Mouse (Mus musculus) midbrain, embryonic 16.5 days (tissue): Measurements from ENCODE around the gene Hk1. TPM values are rescaled to one million over a fixed set of nuclear protein-coding genes. Genes with fewer than 3 reads are reported as not detected.

Experiments
- ATAC-seq: fragments of 200-750 bp; cut with Nextera tagmentation; 2 replicates; pipeline ENCODE4 v1.8.0; 2017; ENCODE audit warnings: moderate TSS enrichment
- H3K27ac ChIP-seq: fragments of 300-500 bp; sonication (generic); 2 replicates; pipeline ENCODE4 v1.5.1; 2014; ENCODE audit warnings: mild to moderate bottlenecking, low read length, mixed read lengths
- H3K27me3 ChIP-seq: fragments of 300-500 bp; sonication (generic); 2 replicates; pipeline ENCODE4 v1.6.1; 2014; ENCODE audit warnings: low read depth, low read length, mixed read lengths; ENCODE audit not compliant: control insufficient read depth, insufficient read depth
- H3K36me3 ChIP-seq: fragments of 300-500 bp; sonication (generic); 2 replicates; pipeline ENCODE4 v1.6.1; 2014; ENCODE audit warnings: mild to moderate bottlenecking, low read length, moderate library complexity, mixed read lengths; ENCODE audit not compliant: control insufficient read depth, insufficient read depth
- H3K4me1 ChIP-seq: fragments of 300-500 bp; sonication (generic); 2 replicates; pipeline ENCODE4 v1.6.1; 2014; ENCODE audit warnings: mild to moderate bottlenecking, low read length, mixed read lengths; ENCODE audit not compliant: control insufficient read depth, insufficient read depth
- H3K4me2 ChIP-seq: fragments of 300-500 bp; sonication (generic); 2 replicates; pipeline ENCODE4 v1.6.1; 2014; ENCODE audit warnings: mild to moderate bottlenecking, low read length, mixed read lengths
- H3K4me3 ChIP-seq: fragments of 300-500 bp; sonication (generic); 2 replicates; pipeline ENCODE4 v1.5.1; 2014; ENCODE audit warnings: low read depth, mild to moderate bottlenecking, low read length, moderate library complexity, mixed read lengths
- H3K9ac ChIP-seq: fragments of 300-500 bp; sonication (generic); 2 replicates; pipeline ENCODE4 v1.6.1; 2014; ENCODE audit warnings: low read depth, low read length, mixed read lengths
- H3K9me3 ChIP-seq: fragments of 300-500 bp; sonication (generic); replicated peaks from 2 replicates; pipeline ENCODE4 v1.6.1; 2014; ENCODE audit warnings: mild to moderate bottlenecking, low read length, mixed read lengths; ENCODE audit not compliant: control insufficient read depth, poor library complexity, severe bottlenecking
- WGBS: fragments of 180-500 bp; shearing (Covaris S2); extraction: QIAGEN DNeasy Blood & Tissue Kit; methylation state at CpG from one replicate; pipeline ENCODE4 v1.1.7; 2014; 5-methylcytosine and 5-hydroxymethylcytosine counted together
- polyA plus RNA-seq: library from polyadenylated mRNA; unstranded; fragments of >200 nt; fragmentation: Nextera tagmentation; extraction: Ambion mirVana; gene quantifications from 2 replicates; pipeline ENCODE4 v1.2.1, GENCODE M21; 2015

Hk1 gene
- polyA plus RNA-seq, 1 experiment from 2014 or later, result 155 TPM

GRCm38 (mm10) chr10:62336601-62337578 lies 42.8 kb downstream of the Hk1 start:
- ATAC-seq, result no peak
- Histone ChIP-seq H3K4me3 (no peak overlapping the region), H3K4me1 (peaks cover 47% of the 10 kb centered on the region), H3K27ac (no peak overlapping the region), H3K36me3 (no peaks in the 10 kb centered on the region), H3K27me3 (no peaks in the 10 kb centered on the region), H3K9ac (peak overlapping the region; percentile 11; the same call in 1 of the 2 replicates), H3K4me2 (0 out of 2 replicates have a peak overlapping the region, but pooled peaks have one; percentile 5), H3K9me3 (no peaks in the 10 kb centered on the region)
- 26% methylated on average over 12 of the region's 12 CpGs for WGBS

- no peak for ATAC-seq
- Histone ChIP-seq H3K36me3 (no peaks in the 10 kb centered on the region), H3K4me1 (peaks cover 39% of the 10 kb centered on the region), H3K9ac (no peak overlapping the region), H3K4me2 (no peak overlapping the region), H3K9me3 (no peaks in the 10 kb centered on the region), H3K27me3 (no peaks in the 10 kb centered on the region), H3K27ac (no peak overlapping the region), H3K4me3 (no peak overlapping the region)
- WGBS, result 11% methylated on average over 6 of the region's 6 CpGs
These were observed 44.3 kb downstream of the Hk1 start for GRCm38 (mm10) chr10:62335423-62335776.

GRCm38 (mm10) chr10:62334686-62335422 lies 44.9 kb downstream of the Hk1 start:
- Histone ChIP-seq H3K4me2 (peak overlapping the region; percentile 7; the same call in 1 of the 2 replicates), H3K4me1 (peaks cover 39% of the 10 kb centered on the region), H3K36me3 (no peaks in the 10 kb centered on the region), H3K27me3 (no peaks in the 10 kb centered on the region), H3K4me3 (no peak overlapping the region), H3K27ac (no peak overlapping the region), H3K9ac (no peak overlapping the region), H3K9me3 (no peaks in the 10 kb centered on the region)
- 38% methylated on average over 20 of the region's 20 CpGs for WGBS
- no peak for ATAC-seq

GRCm38 (mm10) chr10:62333269-62333668 lies 46.4 kb downstream of the Hk1 start:
- WGBS, result 69% methylated on average over 14 of the region's 14 CpGs
- Histone ChIP-seq H3K9me3 (no peaks in the 10 kb centered on the region), H3K9ac (no peak overlapping the region), H3K36me3 (no peaks in the 10 kb centered on the region), H3K4me1 (peaks cover 32% of the 10 kb centered on the region), H3K4me3 (no peak overlapping the region), H3K27ac (no peak overlapping the region), H3K27me3 (no peaks in the 10 kb centered on the region), H3K4me2 (no peak overlapping the region)
- ATAC-seq, result no peak

- Histone ChIP-seq H3K4me3 (no peak overlapping the region), H3K27ac (no peak overlapping the region), H3K9ac (peak overlapping the region; percentile 39; the same call in 1 of the 2 replicates), H3K4me1 (peaks cover 30% of the 10 kb centered on the region), H3K36me3 (no peaks in the 10 kb centered on the region), H3K27me3 (no peaks in the 10 kb centered on the region), H3K4me2 (peak overlapping the region; percentile 42), H3K9me3 (no peaks in the 10 kb centered on the region)
- 53% methylated on average over 7 of the region's 7 CpGs for WGBS
- peak; percentile 23; the same call in 1 of the 2 replicates for ATAC-seq
These were observed 47.2 kb downstream of the Hk1 start for GRCm38 (mm10) chr10:62332514-62332913.

GRCm38 (mm10) chr10:62331771-62332170 lies 47.9 kb downstream of the Hk1 start:
- no peaks in the 10 kb centered on the region for H3K9me3 ChIP-seq
- no peaks in the 10 kb centered on the region for H3K36me3 ChIP-seq
- H3K27ac ChIP-seq, result no peak overlapping the region
- no peak overlapping the region for H3K4me3 ChIP-seq
- H3K9ac ChIP-seq, result no peak overlapping the region
- no peak overlapping the region for H3K4me2 ChIP-seq
- ATAC-seq, result no peak
- 87% methylated on average over 11 of the region's 12 CpGs for WGBS
- H3K4me1 ChIP-seq, result peaks cover 26% of the 10 kb centered on the region
- no peaks in the 10 kb centered on the region for H3K27me3 ChIP-seq

GRCm38 (mm10) chr10:62331296-62331695 lies 48.4 kb downstream of the Hk1 start:
- H3K4me2 ChIP-seq, result no peak overlapping the region
- WGBS, result 90% methylated on average over 8 of the region's 9 CpGs

GRCm38 (mm10) chr10:62329846-62330245 lies 49.9 kb downstream of the Hk1 start:
- H3K9me3 ChIP-seq, result no peaks in the 10 kb centered on the region
- no peak overlapping the region for H3K9ac ChIP-seq
- no peaks in the 10 kb centered on the region for H3K36me3 ChIP-seq
- no peak overlapping the region for H3K4me3 ChIP-seq
- no peaks in the 10 kb centered on the region for H3K27me3 ChIP-seq
- no peak overlapping the region for H3K27ac ChIP-seq
- H3K4me2 ChIP-seq, result no peak overlapping the region
- 84% methylated on average over 7 of the region's 7 CpGs for WGBS
- peaks cover 12% of the 10 kb centered on the region for H3K4me1 ChIP-seq
- ATAC-seq, result no peak

More at GRCm38 (mm10) chr10:62331296-62331695, 48.4 kb downstream of the Hk1 start:
- Histone ChIP-seq H3K4me3 (no peak overlapping the region), H3K9ac (no peak overlapping the region), H3K27ac (no peak overlapping the region), H3K4me1 (peaks cover 23% of the 10 kb centered on the region), H3K36me3 (no peaks in the 10 kb centered on the region), H3K9me3 (no peaks in the 10 kb centered on the region), H3K27me3 (no peaks in the 10 kb centered on the region)
- no peak for ATAC-seq
